Mouse (Mus musculus) gastrocnemius, adult 2 months (tissue): ENCODE measurements around the gene Anks6. TPM values are rescaled to one million over a fixed set of nuclear protein-coding genes. Genes with fewer than 3 reads are reported as not detected.

Experiments
- DNase-seq: peaks from one replicate; pipeline ENCODE4 v3.0.0; 2022
- H3K27ac ChIP-seq: fragments of 200-600 bp; 2 replicates; pipeline ENCODE4 v1.8.1; 2022; ENCODE audit warnings: mild to moderate bottlenecking
- H3K4me3 ChIP-seq: fragments of 200-600 bp; 2 replicates; pipeline ENCODE4 v1.8.1; 2022; ENCODE audit warnings: mild to moderate bottlenecking, moderate library complexity
- CTCF ChIP-seq: fragments of 200-600 bp; IDR thresholded peaks from 2 replicates; pipeline ENCODE4 v1.8.1; 2022; ENCODE audit warnings: antibody characterized with exemption, mild to moderate bottlenecking, moderate library complexity
- intact Hi-C: fragments of 180-260 bp; cut with DNase I; formaldehyde crosslinking; loops from one replicate; pipeline ENCODE4 v1.15.1; 2025
- total RNA-seq, 2 experiments: library from RNA; stranded (reverse); gene quantifications; 2 replicates each; pipeline ENCODE4 v1.2.3; 2021

Gene Anks6
- total RNA-seq, 2 experiments from 2014 or later = 1.4 to 1.8 TPM

DNA sequence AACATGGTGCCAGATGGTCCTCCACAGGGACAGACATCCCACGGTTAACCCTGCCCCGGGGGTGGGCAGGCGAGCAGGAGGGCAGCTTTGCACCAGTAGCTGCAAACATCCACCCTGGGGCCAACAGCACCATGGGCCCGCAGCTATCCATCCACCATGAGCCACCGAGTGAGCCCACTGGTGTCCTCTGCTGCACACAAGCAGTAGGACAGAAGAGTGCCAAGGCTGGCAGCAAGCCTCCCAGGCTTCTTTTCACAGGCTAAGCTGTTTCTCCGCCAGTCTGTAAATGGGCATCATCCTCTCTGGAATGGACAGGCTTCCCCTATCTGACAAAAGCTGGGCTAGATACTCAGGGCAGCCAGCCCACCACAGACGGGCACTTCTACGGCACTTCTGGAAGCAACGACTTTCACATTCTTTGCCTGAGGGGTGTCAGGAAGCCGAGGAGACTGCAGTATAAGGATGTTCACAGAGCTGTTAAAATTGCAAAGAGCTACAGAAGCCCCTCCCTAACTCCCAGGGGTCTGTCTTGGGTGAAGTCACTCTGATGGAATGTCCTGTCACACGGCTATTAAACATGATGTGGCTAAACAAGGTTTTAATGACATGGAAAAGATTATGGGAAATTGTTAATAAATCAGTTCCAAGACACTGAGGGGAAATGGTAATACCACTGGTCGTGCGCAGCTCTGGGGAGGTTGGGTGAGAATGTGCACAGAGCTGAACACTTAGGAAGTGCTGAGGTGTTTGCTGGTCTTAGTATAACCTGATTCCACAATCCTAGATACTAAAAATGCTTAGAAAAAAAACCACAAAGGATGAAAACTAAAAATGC, 20.5 kb downstream of the Anks6 start:
- DNase-seq = peak; percentile 39
- intact Hi-C loops = loop anchor here (1.0 kb wide), 1 partner anchor 347 kb away; no protein-coding TSS in a partner anchor
- TF ChIP-seq CTCF = no peak
- Histone ChIP-seq H3K4me3 (no peak overlapping the region), H3K27ac (peak overlapping the region; percentile 17; the same call in 1 of the 2 replicates)

DNA sequence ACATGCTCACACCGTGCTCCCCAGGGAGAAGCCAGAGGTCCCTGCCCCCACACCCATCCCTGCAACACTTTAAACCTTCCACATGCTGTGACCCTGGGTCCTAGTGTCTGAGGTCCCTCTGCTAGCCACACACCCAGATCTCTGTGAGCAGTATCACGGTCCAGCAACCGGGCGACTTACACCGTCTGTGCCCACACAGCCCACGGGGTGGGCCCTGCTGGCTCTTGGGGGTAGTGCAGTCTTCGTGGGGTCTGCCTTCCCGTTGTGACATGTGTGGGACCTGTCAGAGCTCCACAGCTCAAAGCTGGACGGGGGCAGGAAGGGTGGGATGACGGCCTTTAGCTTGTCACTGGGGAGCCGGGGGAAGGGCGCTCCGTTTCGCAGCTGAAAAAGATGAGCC, 21.7 kb downstream of the Anks6 start:
- intact Hi-C loops = no loop called here
- TF ChIP-seq CTCF = no peak
- no peak for DNase-seq
- no peak overlapping the region for H3K27ac ChIP-seq
- no peak overlapping the region for H3K4me3 ChIP-seq

DNA sequence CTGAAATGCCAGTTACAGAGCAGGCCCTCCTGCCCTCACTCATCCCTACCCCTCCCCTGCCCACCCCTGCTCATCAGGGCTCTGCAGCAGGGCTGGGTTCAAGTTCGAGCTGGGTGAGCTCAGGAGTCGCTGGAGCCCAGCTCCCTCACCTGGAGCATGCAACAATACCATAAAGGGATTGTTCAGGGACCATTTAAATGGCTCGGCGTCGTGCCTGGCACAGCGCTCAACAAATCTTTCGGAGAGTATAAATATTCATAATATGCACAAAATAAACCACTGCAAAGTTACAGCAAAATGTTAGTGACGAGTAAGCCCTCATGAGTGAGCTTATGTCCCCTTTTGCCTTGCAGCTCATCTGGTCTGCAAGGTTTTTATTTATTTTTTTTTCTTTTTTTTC, 25.1 kb downstream of the Anks6 start:
- no peak for TF ChIP-seq CTCF
- Histone ChIP-seq H3K27ac (no peak overlapping the region), H3K4me3 (no peak overlapping the region)
- no peak for DNase-seq
- intact Hi-C loops = no loop called here

DNA sequence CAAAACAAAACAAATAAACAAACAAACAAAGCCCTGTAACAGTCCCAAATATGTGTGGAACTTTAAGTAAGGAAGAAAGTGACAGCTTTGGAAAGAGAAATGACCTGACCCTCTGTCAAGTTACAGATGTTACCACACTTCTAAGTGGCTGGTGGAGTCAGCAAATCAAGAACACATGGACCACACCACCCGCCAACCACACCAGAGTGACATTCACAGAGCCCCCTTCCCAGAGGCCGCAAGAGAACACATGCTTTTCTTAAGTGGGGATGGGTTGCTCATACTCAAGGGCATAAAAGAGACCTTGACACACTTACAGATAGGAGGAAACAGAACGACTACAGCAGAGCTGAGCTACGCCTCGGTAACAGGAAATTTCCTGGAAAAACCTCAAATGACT, 28.4 kb downstream of the Anks6 start:
- no peak overlapping the region for H3K27ac ChIP-seq
- H3K4me3 ChIP-seq = no peak overlapping the region
- no peak for DNase-seq
- intact Hi-C loops = no loop called here
- no peak for TF ChIP-seq CTCF

DNA sequence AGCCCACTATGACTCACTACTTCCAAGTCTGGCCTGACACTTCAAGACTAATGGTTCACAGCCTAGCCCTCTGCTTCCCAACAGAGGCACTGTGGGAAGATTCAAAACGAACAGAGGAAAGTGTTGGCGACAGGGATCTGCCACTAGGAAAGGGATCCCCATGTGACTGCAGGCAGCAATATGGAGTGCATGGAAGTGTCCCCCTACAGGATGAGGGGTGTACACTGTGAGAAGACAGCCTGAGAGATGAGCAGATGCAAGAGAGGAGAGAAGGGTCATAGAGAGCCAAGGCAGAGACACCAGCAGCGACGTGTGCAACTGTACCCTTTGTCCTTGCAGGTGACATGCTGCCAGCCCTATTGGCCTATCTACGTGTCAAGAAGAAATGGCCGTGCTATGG, 33.3 kb downstream of the Anks6 start:
- no peak for TF ChIP-seq CTCF

DNA sequence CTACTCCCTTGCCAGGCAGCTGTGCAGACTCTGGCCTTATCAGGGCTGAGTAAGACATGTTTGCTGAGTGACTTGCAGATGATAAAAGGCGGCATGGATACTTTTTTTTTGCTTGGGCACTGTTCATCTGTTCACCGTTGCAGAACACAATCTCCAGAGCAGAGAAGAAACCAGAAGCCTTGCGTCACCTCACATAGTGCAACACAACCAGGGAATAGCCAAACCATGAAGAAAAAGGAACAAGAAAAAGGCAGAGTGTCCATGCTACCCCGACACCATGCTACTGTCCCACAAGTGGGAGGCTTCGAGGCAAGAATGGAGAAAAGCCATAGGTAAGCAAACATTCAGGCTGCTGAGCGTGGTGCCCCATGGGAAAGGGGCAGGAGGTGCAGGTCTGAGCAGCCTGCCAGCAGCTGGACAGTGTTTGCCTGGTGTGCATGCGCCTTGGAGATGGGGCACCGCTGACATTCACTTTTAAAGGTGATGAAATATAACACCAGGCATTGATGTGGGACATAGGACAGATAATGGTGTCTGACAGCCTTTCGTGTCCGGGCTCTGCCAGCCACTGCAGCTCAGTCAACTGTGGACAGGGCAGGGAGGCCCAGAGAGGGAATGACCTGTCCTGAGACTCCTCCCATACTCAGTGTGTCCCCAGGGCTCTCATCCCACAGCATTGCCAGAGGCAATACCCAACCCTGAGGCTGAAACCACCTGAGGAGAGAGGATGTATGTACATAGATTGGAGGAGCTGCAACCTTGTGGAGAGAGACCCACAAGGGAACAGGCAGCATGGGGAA, 34.2 kb downstream of the Anks6 start:
- DNase-seq = no peak
- intact Hi-C loops = no loop called here
- Histone ChIP-seq H3K27ac (no peak overlapping the region), H3K4me3 (no peak overlapping the region)
- TF ChIP-seq CTCF = no peak

More for the DNA sequence above, 33.3 kb downstream of the Anks6 start:
- H3K27ac ChIP-seq = no peak overlapping the region
- DNase-seq = no peak
- no peak overlapping the region for H3K4me3 ChIP-seq
- intact Hi-C loops = no loop called here

DNA sequence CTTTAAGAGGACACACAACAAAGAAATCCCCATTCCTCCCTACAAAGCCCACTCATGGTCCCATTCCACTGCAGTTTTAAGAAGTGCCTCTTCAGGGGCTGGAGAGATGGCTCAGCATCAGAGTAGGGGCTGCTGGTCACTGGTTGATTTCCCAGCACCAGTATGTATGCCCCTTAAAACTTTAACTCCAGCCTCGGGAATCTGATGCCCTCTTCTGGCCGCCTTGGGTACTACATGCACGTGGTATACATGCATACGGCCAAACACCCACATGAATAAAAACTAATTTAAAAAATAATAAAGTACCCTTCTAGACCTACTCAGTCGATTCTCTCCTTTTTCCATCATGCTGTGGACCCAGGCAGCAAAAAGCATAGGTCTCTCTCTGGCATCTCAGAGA, 36.7 kb downstream of the Anks6 start:
- DNase-seq = peak; percentile 76
- peak; percentile 85 for TF ChIP-seq CTCF
- intact Hi-C loops = loop anchor here (1.0 kb wide), 1 partner anchor 331 kb away; no protein-coding TSS in a partner anchor
- H3K27ac ChIP-seq = no peak overlapping the region
- no peak overlapping the region for H3K4me3 ChIP-seq

DNA sequence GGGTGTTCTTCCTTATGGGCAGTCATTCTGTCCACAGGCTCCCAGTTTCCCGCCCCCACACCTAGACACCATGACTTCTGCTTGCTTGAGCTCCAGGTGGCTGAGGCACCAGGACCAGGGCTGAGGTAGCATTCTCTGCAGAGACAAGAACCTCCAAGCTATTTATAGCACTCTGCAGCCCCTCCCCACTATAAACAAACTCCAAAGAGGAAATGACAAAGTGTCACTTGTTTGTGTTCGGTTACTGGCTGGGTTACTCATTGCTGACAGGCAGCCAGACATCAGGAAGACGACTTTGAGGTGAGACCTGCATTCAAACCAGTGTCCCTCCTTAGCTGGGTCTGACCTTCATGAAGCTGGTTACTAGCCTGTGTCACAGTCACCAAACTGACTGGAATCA, 42.1 kb downstream of the Anks6 start:
- no peak overlapping the region for H3K4me3 ChIP-seq
- DNase-seq = no peak
- intact Hi-C loops = no loop called here
- no peak overlapping the region for H3K27ac ChIP-seq
- no peak for TF ChIP-seq CTCF

DNA sequence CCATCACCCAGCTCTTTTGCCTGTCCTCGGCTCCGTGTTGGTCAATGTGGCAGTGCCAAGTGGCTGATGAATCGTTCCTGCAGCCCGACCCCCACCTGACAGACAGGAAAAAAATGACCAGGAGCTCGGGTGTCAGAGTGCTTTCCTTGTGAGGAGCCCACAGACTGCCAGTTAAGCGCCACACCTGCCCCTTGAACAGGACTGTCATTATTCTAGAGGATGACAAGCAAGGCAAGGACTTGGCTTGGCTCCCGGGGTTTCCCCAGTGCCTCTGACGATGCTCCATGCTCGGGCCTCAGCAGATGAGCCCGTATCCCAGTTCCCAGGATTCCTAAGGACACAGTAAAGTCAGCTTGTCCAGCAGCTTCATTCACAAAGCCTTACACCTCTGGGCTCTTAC, 44.8 kb downstream of the Anks6 start:
- intact Hi-C loops = no loop called here
- H3K4me3 ChIP-seq = no peak overlapping the region
- H3K27ac ChIP-seq = no peak overlapping the region
- no peak for TF ChIP-seq CTCF
- no peak for DNase-seq

DNA sequence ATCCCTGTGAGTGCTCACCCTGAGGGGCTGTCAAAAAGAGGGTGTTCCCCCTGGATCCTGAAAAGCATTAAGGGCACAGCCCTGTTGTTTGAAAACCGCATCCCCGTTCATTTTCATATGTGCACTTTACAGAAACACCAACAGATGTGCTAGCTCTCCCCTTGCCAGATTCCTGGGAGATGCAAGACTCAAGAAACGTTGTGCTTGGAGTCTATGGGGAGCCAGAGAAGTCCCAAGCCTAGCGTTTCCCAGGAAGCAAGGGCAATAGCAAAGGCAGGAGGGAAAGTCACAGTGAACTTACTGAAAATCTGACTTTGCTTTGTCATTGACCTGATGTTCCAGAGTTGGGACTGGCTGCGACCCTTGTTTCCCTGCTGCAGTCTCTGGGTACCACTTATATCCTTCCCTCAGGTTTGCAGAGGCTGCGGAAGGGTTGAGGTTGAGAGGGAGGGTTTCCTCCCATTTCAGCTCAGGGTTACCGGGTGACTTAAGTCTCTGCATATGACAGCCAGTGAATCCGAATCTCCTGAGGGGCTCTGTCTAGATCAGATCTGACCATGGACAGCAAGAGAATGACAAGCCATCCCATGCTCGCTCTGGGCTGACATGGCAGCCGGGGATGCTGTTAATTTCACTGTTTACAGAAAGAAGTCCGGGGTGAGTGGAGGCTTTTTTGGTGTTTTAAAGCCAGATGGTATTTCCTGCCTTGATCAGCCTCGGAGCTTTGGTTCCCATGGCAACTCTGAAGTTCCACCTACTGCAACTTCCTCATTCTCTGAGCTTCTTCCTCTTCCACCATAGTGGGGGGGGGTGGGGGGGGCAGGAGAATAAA, 46.6 kb downstream of the Anks6 start:
- intact Hi-C loops = no loop called here
- H3K4me3 ChIP-seq = peak overlapping the region; percentile 49
- H3K27ac ChIP-seq = 0 out of 2 replicates have a peak overlapping the region, but pooled peaks have one; percentile 4
- DNase-seq = no peak
- TF ChIP-seq CTCF = no peak

DNA sequence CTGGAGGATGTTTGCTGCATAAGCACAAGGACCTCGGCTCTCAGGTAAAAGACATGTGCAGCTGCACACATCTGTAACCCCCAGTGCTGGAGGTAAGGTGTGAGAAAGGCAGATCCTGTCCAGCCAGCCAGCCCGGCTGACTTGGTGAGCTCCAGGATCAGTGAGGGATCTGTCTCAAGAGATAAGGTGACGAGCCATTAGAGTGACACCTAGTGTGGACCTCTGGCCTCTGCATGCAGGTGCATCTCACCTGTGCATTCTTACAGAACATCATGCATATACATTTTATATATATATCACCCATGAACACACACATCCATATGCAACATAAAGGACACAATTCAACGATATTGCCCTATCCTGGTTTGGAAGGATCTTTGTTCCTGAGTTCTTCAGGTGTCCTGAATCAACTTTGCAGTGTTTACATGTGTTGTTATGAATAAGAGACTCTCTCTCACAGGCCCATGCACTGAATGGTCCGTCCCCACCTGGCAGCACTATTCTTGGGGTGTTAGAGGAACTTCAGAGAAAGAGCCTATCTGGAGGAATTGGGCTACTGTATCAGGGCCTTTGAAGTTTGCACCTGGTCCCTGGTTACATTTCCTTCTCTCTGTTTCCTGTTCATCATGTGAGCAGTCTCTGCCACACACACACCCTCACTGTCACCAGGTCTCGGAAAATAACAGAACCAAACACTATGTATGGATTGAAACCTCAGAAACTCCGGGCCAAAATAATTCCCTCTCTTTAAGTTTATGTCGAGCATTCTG, 56.4 kb downstream of the Anks6 start:
- intact Hi-C loops = no loop called here
- no peak for DNase-seq
- peak; percentile 6; the same call in 1 of the 2 replicates for TF ChIP-seq CTCF
- Histone ChIP-seq H3K4me3 (no peak overlapping the region), H3K27ac (no peak overlapping the region)

DNA sequence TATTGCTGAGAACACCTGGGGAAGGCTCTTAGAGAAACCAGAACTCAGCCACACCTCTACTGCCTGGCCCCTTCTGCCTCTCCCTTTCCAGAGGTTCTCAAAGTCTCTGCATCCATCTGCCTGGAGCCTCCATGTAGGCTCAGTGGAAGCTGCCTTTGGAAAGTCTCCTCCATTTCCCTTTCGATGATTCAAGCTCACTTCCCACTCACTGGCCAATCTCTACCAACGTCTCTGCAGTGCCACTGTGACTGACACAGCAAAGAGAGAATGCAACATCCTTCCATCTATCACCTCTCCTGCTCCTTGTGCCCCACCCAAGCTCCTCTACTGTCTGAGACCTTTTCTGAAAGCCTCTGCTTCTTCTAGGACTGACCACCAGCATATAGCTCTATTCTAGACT, 59.3 kb downstream of the Anks6 start:
- intact Hi-C loops = no loop called here
- Histone ChIP-seq H3K4me3 (no peak overlapping the region), H3K27ac (no peak overlapping the region)
- no peak for DNase-seq
- TF ChIP-seq CTCF = no peak
